Mouse (Mus musculus) ovary, postnatal 10 days (tissue): Measurements from ENCODE around the gene Malsu1.
A peak's percentile ranks its signal among the peaks of the same experiment; 100 is the strongest.

Experiments
- DNase-seq: peaks from one replicate; pipeline ENCODE4 v3.0.0; 2022; ENCODE audit warnings: low spot score

Malsu1 gene

DNA sequence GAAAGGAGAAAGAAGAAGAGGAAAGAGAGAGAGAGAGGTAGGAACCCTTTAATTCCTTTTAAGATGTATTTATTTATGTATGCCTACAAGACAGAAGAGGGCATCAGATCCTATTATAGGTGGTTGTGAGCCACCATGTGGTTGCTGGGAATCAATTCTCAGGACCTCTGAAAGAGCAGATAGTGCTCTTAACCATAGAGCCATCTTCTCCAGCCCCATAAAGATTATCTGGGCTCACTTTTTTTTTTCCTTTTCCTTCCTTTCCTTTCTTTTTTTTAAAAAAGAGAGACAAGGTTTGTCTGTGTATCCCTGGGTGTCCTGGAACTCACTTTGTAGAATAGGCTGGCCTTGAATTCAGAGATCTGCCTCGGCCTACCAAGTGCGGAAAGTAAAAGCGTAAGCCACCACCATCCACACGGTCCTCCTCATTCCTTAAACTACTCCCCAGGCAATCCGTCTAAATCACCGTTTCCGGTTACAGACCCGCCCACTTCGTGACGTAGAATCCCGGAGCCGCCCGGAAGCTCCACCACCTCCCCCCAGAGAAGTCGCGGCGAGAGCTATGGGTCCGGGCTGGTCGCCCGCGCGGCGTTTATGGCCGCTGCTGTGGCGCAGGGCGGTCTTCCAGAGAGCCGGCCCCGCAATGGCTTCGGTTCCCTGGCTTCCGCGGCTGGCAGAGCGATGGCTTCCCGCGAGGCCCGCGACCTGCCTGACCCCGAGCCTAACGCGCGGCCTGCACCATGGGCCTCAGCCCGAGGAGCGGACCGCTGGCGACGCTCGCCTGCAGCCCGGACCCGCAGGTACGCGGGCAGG lies at the start of gene Malsu1:
TSS of gene Malsu1 (plus strand) at position 492 of the 813 bp plus-strand sequence.
- peak; percentile 87 for DNase-seq

- no peak for DNase-seq
These were observed 48.3 kb upstream of the Malsu1 start for GRCm38 (mm10) chr6:49025290-49025689.

GRCm38 (mm10) chr6:49026496-49026895 lies 47.1 kb upstream of the Malsu1 start:
- DNase-seq, result no peak

- no peak for DNase-seq
These were observed 45.6 kb upstream of the Malsu1 start for GRCm38 (mm10) chr6:49028019-49028418.

GRCm38 (mm10) chr6:49028708-49029107 lies 44.9 kb upstream of the Malsu1 start:
- no peak for DNase-seq

DNA sequence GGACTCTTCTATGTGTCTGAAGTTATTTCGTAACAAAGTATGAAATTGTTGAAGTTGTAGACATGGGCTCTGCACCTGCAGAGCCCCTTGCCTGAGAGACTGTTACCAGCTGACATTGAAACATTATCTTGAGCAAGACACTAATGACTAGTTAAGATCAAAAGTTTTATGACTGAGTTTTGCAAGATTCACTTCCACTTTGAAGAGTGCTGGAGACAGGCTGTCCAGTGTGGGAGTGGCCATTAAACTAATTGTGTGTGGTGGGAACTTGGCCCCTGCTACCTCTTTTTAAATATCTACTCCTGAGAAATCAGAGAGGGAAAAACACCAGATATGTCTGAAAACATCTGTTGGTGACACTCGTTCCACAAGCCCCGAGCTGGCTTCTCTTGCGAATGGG lies 42.4 kb upstream of the Malsu1 start:
- no peak for DNase-seq

DNA sequence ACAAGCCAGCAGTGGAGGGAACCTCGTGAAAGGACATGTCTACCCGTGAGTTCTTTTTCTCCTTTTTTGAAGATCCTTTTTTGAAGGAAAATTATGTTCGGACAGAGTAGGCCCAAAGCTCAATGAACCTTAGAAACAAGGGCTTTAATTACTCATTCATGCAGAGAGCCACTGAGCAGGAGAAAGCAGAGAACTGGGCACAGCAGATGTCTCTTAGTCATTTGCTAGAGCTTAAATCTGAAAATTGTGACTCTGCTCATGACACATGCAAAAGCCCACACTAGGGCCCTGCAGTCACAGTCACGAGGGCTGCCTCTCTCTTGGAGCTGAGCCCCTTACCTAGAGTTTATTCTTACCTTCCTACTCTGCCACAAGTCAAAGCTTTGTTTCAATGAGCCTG lies 40.8 kb upstream of the Malsu1 start:
- no peak for DNase-seq

GRCm38 (mm10) chr6:49036275-49037267 lies 37.0 kb upstream of the Malsu1 start, which contains the start of gene Gpnmb:
Gene Gpnmb, plus strand, starts transcription at chr6:49036546.
- no peak for DNase-seq

DNA sequence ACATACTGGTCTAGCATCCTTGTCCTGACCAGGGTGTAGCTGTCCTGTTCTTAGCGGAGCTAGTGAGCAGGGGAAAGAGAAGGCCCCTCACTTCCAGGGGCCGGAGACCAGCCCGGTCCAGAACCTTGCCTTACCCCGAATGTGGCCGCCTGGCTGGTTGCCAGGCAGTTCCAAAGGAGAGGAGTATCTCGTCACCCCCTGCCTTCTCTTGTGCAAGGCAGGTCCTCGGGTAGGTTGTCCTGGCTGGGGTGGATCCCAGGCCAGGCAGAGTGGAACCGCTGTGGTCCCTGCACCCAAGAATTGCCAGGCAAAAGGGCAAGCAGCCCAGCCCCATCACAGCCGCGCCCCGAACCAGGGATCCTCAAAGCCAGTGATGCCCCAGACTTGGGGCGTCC lies 36.3 kb upstream of the Malsu1 start:
- no peak for DNase-seq

DNA sequence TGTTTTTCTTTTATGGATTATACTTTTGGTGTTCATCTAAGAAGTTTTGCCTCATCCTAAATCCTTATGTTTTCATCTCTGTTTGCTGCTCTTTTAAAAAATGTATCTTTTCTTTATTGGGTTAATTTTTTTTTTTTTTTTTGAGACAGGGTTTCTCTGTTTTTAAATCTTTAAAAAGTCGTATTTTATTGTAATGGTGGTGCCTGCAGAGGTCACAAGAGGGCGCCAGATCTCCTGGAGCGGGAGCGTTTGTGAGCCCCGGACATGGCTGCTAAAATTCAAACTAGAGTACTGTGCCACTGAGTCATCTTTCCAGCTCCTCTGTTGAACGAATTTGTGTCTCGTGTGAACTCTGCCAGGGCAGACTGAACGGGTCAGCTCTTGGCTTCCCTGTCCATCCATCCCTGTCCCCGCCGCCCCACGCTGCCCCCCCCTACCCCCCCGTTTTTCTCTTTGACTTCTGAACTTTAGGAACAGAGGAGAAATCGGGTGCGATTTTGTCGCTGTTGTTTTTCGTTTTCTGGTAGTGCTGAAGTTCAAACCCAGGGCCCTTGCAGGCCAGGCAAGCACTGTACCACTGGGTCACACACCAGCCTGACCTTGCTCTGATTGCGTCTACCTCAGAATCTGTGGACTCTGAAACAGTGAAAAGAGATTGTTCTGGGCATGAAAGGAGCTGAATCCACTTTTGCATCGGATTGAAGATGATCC lies 34.0 kb upstream of the Malsu1 start:
- peak; percentile 9 for DNase-seq

DNA sequence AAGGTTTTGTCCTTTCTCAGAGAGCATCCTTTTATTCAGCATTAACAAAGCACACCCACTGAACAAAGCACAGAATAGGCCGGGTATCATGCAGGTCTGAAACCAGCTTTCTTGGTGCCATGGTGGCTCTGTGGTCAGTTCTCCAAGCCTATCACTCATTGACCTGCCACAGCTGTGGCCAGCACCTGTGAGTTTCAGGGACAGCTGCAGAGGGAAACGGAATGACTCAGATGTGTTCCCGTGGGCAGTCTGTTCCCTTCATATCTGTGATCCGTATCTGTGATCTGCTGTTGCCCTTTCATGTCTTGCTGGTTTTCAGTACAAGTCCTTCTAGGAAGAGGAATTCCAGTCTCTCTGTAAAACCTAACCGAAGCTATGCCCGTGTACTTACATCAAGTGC lies 27.1 kb upstream of the Malsu1 start:
- no peak for DNase-seq

- DNase-seq, result no peak
These were observed 26.6 kb upstream of the Malsu1 start for GRCm38 (mm10) chr6:49046976-49047375.

- DNase-seq, result no peak
These were observed 25.7 kb upstream of the Malsu1 start for GRCm38 (mm10) chr6:49047848-49048247.

DNA sequence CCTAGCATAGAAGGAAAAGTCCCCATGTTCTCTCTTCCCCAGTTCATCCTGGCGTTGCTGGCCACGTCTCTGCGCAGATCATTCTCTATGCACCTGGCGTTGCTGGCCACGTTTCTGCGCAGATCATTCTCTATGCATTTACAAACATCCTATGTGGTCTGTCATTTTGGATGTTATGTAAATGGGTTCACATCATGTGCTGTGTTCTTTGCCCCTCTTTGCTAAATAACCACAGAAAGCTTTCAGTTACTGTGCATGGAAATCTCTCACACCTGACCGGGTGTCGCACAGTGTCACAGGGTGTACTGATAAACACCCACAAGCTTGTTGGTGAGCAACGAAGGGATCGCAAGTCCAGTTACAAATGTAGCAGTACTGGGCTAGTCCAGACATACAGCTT lies 25.2 kb upstream of the Malsu1 start:
- no peak for DNase-seq

DNA sequence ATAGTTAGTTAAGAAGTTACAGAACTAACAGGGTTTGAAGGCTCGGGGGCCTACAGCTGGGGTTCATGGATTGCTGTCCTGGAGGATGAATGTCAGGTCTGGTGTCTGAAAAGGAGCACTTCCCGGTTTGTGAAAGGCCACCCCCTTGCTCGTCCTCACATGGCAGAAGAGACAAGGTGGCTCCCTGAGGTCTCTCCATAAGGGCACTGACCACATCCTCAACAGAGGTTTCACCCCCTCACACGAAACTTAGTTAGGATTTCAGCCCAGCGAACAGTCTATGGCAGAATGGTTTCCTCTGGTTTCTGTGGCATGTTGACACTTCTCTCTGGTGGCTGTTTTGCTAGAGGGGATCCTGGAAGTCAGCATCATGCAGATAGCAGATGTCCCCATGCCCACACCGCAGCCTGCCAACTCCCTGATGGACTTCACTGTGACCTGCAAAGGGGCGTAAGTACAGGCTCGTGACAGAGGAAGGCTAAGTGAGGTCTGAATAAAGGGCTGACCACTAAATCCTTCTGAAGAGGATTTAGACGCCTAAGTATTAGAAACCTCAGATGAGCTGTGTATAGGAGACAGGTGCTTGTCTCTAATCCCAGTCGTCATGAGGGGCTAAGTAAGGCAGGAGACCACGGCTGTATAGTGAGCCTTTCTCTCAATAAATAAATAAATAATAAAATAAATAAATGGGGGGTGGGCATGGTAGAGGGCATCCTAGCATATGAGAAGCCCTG lies 22.8 kb upstream of the Malsu1 start:
- DNase-seq, result no peak

DNA sequence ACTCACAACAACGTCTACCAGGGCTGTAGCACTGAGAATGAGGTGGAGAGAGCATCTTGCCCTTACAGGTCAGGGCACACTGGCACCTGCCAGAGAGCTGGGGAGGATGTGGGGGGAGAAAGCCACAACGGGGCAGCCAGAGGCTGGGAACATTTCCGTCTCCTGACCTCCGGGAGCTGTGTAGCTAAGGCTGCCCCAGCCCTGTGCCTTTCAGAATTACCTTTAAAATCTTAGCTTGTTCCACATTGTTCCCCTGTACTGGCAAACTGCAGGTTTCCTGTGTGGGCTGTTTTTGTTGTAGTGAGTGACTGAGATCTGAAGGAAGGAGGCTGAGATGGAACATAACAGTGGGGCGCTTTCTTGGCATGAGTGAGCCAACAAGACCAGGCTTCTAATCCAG lies 21.4 kb upstream of the Malsu1 start:
- no peak for DNase-seq

- DNase-seq, result no peak
These were observed 18.3 kb upstream of the Malsu1 start for GRCm38 (mm10) chr6:49055256-49055733.

DNA sequence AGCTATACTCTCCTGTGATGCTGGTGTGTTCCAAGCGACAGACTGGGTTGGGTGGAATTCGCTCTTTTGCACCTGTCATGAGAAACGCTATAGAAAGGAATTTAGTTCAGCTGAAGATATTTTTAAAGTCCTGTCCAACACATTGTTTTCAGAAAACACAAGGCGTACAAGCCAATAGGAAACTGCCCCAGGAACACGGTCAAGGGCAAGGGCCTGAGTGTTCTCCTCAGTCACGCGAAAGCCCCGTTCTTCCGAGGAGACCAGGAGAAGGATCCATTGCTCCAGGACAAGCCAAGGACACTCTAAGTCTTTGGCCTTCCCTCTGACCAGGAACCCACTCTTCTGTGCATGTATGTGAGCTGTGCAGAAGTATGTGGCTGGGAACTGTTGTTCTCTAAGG lies 17.6 kb upstream of the Malsu1 start:
- DNase-seq, result no peak

DNA sequence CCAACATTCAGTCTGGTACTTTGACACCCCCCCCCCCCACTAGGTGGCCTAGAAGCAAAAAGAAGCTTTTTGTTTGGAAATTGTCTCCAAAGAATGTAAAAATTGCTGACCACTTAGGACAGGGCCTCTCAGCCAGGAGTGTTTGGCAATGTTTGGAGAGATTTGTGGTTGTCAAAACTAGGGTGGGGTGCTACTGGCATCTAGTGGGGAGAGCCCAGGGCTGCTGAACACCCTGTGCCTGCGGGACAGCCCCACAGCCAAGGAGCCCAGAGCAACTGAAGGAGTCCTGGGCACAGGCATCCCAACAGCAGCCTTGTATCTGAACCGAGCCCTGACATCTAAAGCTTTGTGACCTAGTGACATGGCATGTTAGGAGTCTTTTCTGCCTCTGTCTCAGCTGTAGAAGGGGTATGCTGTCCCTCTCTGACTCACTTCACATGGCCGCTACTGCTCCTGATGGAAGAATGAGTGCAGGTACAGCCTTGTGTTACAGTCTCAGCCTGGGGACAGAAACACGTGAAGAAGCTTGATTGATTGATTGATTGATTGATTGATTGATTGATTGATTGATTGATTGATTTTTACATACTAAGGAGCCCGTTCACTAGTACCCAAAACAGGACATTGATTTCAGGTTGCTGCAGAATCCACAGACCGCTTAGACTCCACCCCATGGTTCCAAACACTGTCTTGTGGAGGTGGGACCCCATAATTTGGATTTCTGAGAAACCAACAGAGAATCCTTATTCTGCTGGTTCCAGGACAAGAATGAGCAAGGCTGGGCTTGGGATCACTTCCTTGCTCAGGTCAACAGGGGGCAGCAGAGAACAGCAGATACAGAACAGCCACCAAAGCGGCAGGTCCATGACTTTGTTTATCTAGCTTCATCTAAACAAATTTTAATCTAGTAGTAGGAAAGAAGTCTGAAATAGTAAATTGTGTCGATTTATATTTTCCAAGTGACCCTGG lies 16.3 kb upstream of the Malsu1 start:
- peak; percentile 33 for DNase-seq

GRCm38 (mm10) chr6:49068361-49068760 lies 5.2 kb upstream of the Malsu1 start:
- DNase-seq, result no peak
